Mouse (Mus musculus): Measurements from ENCODE around the gene Avp.

Gene Avp

GRCm38 (mm10) chr2:130574960-130575359, 7.4 kb downstream of the Avp start:
- DNase-seq (ENCODE audit: low read depth, low spot score): no peak

GRCm38 (mm10) chr2:130569926-130570325, 12.4 kb downstream of the Avp start:
- no peak for DNase-seq (ENCODE audit: low read depth, low spot score)

DNA sequence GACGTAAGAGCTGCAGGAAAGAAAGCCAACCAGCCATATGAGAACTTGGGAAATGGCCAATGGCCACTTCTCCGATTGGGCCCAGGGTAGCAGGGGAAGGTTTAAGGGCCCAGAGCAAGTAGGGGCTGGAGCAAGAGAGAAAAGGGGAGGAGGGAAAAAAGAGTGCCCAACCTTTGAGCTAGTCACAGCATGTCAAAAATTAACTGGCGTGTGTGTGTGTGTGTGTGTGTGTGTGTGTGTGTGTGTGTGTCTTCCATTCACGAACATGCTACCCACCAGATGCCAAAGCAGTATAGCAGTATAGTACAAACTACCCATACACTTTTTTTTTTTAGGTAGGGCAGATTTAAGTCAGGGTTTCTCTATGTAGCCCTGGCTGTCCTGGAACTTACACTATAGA, 13.4 kb downstream of the Avp start:
- DNase-seq (ENCODE audit: low read depth, low spot score): no peak

DNA sequence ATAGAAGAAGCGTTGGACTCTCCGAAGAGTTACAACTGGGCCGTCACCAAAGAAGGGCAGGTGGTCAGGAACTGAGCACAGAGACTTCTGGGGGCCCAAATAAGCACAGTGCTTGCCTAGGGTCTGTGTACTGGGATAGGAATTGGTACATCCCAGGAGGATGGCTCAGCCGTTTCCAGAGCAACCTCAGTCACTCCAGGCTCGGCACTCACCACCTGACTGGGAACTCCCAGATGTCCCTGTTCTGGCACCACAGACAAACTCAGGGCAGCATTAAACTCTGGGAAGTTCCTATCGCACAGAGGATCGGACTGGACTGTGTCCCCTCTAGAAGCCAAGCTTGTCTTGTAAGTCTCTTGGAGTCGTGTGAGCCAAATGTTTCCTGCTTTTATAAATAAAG, 17.4 kb downstream of the Avp start:
- no peak for DNase-seq (ENCODE audit: low read depth, low spot score)

- DNase-seq (ENCODE audit: low read depth, low spot score): no peak
These were observed 18.3 kb downstream of the Avp start for GRCm38 (mm10) chr2:130564063-130564462.

- DNase-seq (ENCODE audit: low read depth, low spot score): peak; percentile 87
These were observed 18.9 kb downstream of the Avp start, which contains the start of gene Mrps26 for GRCm38 (mm10) chr2:130563212-130564055. TSS of gene Mrps26 (plus strand) at chr2:130563742.

GRCm38 (mm10) chr2:130558015-130558414, 24.3 kb downstream of the Avp start:
- DNase-seq (ENCODE audit: low read depth, low spot score): no peak

GRCm38 (mm10) chr2:130557462-130557861, 24.9 kb downstream of the Avp start:
- DNase-seq (ENCODE audit: low read depth, low spot score): no peak

DNA sequence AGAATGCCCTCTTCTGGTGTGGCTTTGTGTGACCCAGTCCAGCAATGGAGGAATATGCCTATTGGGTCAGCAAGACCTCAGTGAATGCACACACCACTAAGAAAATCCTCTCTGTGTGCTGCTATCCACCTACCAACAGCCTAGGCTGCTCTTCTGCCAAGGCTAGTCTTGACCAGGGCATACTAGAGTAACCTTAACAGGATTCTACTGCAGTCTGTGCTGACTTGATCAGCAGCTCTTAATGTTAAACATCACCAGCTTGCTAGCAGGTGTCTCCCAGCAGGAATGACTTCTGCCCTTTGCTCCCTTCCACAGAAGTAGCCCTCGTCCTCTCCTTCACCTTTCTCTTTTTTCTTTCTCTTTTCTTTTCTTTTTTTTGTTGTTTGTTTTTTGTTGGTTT, 26.1 kb downstream of the Avp start:
- no peak for DNase-seq (ENCODE audit: low read depth, low spot score)

- no peak for DNase-seq (ENCODE audit: low read depth, low spot score)
These were observed 27.5 kb downstream of the Avp start for GRCm38 (mm10) chr2:130554841-130555240.

GRCm38 (mm10) chr2:130546957-130547356, 35.4 kb downstream of the Avp start:
- no peak for DNase-seq (ENCODE audit: low read depth, low spot score)

DNA sequence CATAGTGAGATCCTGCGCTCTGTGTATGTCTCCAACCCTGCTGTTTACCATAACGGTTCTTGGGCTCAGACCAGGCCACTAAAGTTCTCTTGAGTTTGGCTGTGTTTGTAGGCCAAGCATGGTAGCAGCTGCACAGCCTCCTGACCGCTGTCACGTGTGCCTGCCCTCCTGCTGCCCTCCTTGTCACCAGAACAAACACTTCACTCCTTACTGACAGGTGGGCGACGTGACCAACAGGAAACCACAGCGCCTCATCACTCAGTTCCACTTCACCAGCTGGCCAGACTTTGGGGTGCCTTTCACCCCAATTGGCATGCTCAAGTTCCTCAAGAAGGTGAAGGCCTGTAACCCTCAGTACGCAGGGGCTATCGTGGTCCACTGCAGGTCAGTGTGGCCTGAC, 42.1 kb downstream of the Avp start:
- no peak for DNase-seq (ENCODE audit: low read depth, low spot score)

DNA sequence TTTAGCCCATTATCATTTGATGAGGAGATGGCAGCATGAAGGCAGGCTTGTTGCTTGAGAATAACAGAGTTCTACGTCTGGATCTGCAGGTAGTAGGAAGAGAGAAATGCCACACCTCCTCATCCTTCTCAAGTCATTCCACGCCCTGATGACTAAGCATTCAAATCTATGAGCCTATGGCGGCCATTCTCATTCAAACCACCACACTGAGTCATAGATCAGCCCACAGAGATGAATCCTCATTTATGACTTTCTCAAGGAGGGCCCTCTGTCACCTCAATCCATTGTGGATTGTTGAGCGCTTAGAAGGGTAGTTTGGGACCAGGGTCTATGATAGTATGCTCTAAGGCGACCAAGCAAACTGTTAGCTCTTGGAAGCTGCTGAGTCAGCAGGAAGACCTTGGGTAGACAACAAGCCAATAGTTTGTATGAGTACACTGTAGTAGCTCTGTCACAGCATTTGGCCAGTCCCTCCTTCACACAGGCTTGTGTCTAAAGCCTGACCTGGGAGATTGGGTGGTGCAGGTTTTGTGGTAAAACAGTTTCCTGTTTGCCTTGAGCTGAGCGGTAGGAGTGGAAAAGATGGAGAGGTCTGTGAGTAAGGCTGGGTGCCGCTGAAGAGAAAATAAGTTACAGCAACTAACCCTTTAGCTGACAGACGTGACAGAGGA, 43.3 kb downstream of the Avp start:
- no peak for DNase-seq (ENCODE audit: low read depth, low spot score)

- DNase-seq (ENCODE audit: low read depth, low spot score): no peak
These were observed 45.5 kb downstream of the Avp start for GRCm38 (mm10) chr2:130536890-130537289.

- no peak for DNase-seq (ENCODE audit: low read depth, low spot score)
These were observed 47.3 kb downstream of the Avp start for GRCm38 (mm10) chr2:130535017-130535416.

DNA sequence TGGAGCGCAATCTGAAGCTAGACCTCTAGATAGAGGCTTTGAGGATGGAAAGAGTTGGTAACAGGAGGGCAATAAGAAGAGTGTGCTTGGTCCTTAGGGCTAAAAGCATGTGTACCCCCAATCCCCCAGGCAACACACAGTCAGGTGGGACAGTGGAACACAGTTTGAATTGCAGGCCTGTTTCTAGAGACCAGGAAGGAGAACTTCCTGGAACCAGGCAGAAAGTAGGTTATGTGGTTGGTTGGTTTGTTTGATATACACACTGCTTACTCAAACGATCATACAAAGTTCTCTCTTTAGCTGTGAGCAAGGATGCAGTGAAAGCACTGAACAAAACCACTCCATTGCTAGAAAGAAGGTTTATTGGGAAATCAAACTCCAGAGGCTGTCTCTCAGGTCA, 50.2 kb downstream of the Avp start:
- DNase-seq (ENCODE audit: low read depth, low spot score): no peak

All from embryo, embryonic 11.5 days (tissue).